In genomic region chr13:99279351-99279750, GRCm38 (mm10) we compare ENCODE assay signal across 26 mouse cellular contexts.
DNase-seq lines count a peak whose midpoint lies in the region; ATAC-seq lines count a peak whose summit lies in the region.
"Had no signal": no experiment of that assay in that cellular context is flagged by ENCODE, and none has a peak within 500 bp of the region (broad histone marks: within the 10 kb centered on the region; RNA-seq: fewer than 3 reads in every experiment).

No protein-coding gene starts in this region.

- H3K9me3 ChIP-seq in hindbrain, embryonic 12.5 days (replicated peaks): no peaks in the 10 kb centered on the region
- no peaks in the 10 kb centered on the region for H3K9me3 ChIP-seq in hindbrain, embryonic 14.5 days (ENCODE audit: control insufficient read depth, low read length)
- H3K9me3 ChIP-seq in embryonic facial prominence, embryonic 10.5 days: no peaks in the 10 kb centered on the region
- H3K9me3 ChIP-seq: forebrain, embryonic 12.5 days; limb, embryonic 12.5 days; liver, embryonic 13.5 days; midbrain, embryonic 13.5 days had no signal

- WGBS in hindbrain, embryonic 12.5 days: 78% methylated on average over 10 of the region's 10 CpGs
- WGBS in hindbrain, embryonic 14.5 days: 72% methylated on average over 10 of the region's 10 CpGs
- 82% methylated on average over 10 of the region's 10 CpGs for WGBS in embryonic facial prominence, embryonic 10.5 days

- no peak for ATAC-seq in hindbrain, embryonic 12.5 days (ENCODE audit: low FRiP score)
- ATAC-seq in hindbrain, embryonic 14.5 days (ENCODE audit: low FRiP score): no peak
- ATAC-seq: forebrain, postnatal 0 days; intestine, embryonic 16.5 days; midbrain, embryonic 13.5 days had no signal

- H3K36me3 ChIP-seq in hindbrain, embryonic 12.5 days: no peaks in the 10 kb centered on the region
- H3K36me3 ChIP-seq in hindbrain, embryonic 14.5 days (replicated peaks; ENCODE audit: control insufficient read depth, insufficient read depth): no peaks in the 10 kb centered on the region
- no peaks in the 10 kb centered on the region for H3K36me3 ChIP-seq in embryonic facial prominence, embryonic 10.5 days (replicated peaks)
- H3K36me3 ChIP-seq: forebrain, embryonic 12.5 days; heart, embryonic 12.5 days; limb, embryonic 12.5 days; liver, embryonic 13.5 days; midbrain, embryonic 13.5 days had no signal

- H3K27ac ChIP-seq in hindbrain, embryonic 12.5 days: peak overlapping the region; percentile 52
- H3K27ac ChIP-seq in hindbrain, embryonic 14.5 days: no peak overlapping the region
- H3K27ac ChIP-seq in embryonic facial prominence, embryonic 10.5 days (replicated peaks): no peak overlapping the region
- H3K27ac ChIP-seq: forebrain, embryonic 12.5 days; kidney, postnatal 0 days; limb, embryonic 12.5 days; liver, embryonic 13.5 days; macrophage; midbrain, embryonic 13.5 days had no signal

- intact Hi-C loops in left cerebral cortex, postnatal 10 days (cut with DNase I): no loop called here

- no peak overlapping the region for H3K9ac ChIP-seq in hindbrain, embryonic 12.5 days
- H3K9ac ChIP-seq in hindbrain, embryonic 14.5 days: no peak overlapping the region
- H3K9ac ChIP-seq: forebrain, embryonic 12.5 days; forebrain, postnatal 0 days; heart, embryonic 12.5 days; limb, embryonic 12.5 days; liver, embryonic 13.5 days; midbrain, embryonic 13.5 days had no signal

- no peaks in the 10 kb centered on the region for H3K27me3 ChIP-seq in hindbrain, embryonic 12.5 days
- no peaks in the 10 kb centered on the region for H3K27me3 ChIP-seq in hindbrain, embryonic 14.5 days (ENCODE audit: control insufficient read depth, insufficient read depth, low read length)
- no peaks in the 10 kb centered on the region for H3K27me3 ChIP-seq in embryonic facial prominence, embryonic 10.5 days (replicated peaks; ENCODE audit: low read depth, poor library complexity, severe bottlenecking)
- H3K27me3 ChIP-seq: forebrain, embryonic 12.5 days; heart, embryonic 12.5 days; limb, embryonic 12.5 days; liver, embryonic 13.5 days; midbrain, embryonic 13.5 days had no signal

- H3K4me1 ChIP-seq in hindbrain, embryonic 12.5 days: peaks cover 7% of the 10 kb centered on the region
- no peaks in the 10 kb centered on the region; the same call in 1 of the 2 replicates for H3K4me1 ChIP-seq in hindbrain, embryonic 14.5 days (replicated peaks; ENCODE audit: control insufficient read depth, insufficient read depth, low read length)
- 0 out of 2 replicates have a peak, but pooled peaks cover 3% of the 10 kb centered on the region for H3K4me1 ChIP-seq in embryonic facial prominence, embryonic 10.5 days
- H3K4me1 ChIP-seq: limb, embryonic 12.5 days; liver, embryonic 13.5 days had no signal

- no peak overlapping the region for H3K4me2 ChIP-seq in hindbrain, embryonic 12.5 days (replicated peaks)
- H3K4me2 ChIP-seq in hindbrain, embryonic 14.5 days (replicated peaks): no peak overlapping the region
- H3K4me2 ChIP-seq: forebrain, embryonic 12.5 days; heart, embryonic 12.5 days; limb, embryonic 12.5 days; liver, embryonic 13.5 days; midbrain, embryonic 13.5 days had no signal

- DNase-seq in hindbrain, embryonic 14.5 days (ENCODE audit: low spot score): no peak
- peak; percentile 67 for DNase-seq in testis, postnatal 14 days (ENCODE audit: low spot score)
- DNase-seq in testis, postnatal 10 days (ENCODE audit: low spot score): no peak
- peak; percentile 88 for DNase-seq in adrenal gland, adult 2 months
- peak; percentile 84 to 85 for DNase-seq in adrenal gland, postnatal 36 days
- no peak for DNase-seq in left cerebral cortex, postnatal 10 days (ENCODE audit: extremely low spot score in 1 of 2, low spot score in 2 of 2)
- DNase-seq in embryonic facial prominence, embryonic 10.5 days (ENCODE audit: low spot score): no peak
- DNase-seq: B cell, adult 2 months; cerebellum, adult 18-20 months; cerebellum, postnatal 10 days; forebrain, postnatal 0 days; kidney, adult 8-10 months; kidney, postnatal 4 days; layer of hippocampus, adult 9-11 months; liver, embryonic 13.5 days; lung, adult 2 months; lung, postnatal 10 days had no signal

- no peak overlapping the region for H3K4me3 ChIP-seq in hindbrain, embryonic 12.5 days
- H3K4me3 ChIP-seq in hindbrain, embryonic 14.5 days (replicated peaks; ENCODE audit: low read length): no peak overlapping the region
- H3K4me3 ChIP-seq in embryonic facial prominence, embryonic 10.5 days: no peak overlapping the region
- H3K4me3 ChIP-seq: erythroblast, embryonic 14.5 days; forebrain, embryonic 12.5 days; heart, embryonic 12.5 days; limb, embryonic 12.5 days; liver, embryonic 13.5 days; midbrain, embryonic 13.5 days had no signal

Comparison
In these comparisons a context has a peak if more than half of its experiments do, and no peak if none do; other contexts are left out.
1. DNase-seq: peak in testis, postnatal 14 days (single experiment), adrenal gland, adult 2 months (single experiment) and adrenal gland, postnatal 36 days (2 of 2); none in hindbrain, embryonic 14.5 days (single experiment), testis, postnatal 10 days (single experiment), left cerebral cortex, postnatal 10 days (0 of 2) and embryonic facial prominence, embryonic 10.5 days (single experiment).